Mouse (Mus musculus) heart, embryonic 14.5 days (tissue): ENCODE measurements around the gene Hecw2. TPM values are rescaled to one million over a fixed set of nuclear protein-coding genes. Genes with fewer than 3 reads are reported as not detected.

ENCODE experiments used
- ATAC-seq: fragments of 200-750 bp; cut with Nextera tagmentation; 2 replicates; pipeline ENCODE4 v1.8.0; 2017; ENCODE audit warnings: low read depth, moderate TSS enrichment; ENCODE audit not compliant: insufficient number of reproducible peaks, insufficient read depth, low FRiP score
- H3K27ac ChIP-seq, 2 experiments: fragments of 200-500 bp in 1 of 2; fragments of 300-500 bp in 1 of 2; sonication (generic) in 1 of 2; replicated peaks in 1 of 2; 2 replicates each; pipeline ENCODE4 v1.5.1; 2012 to 2014; ENCODE audit warnings: low read depth in 2 of 2, low read length in 2 of 2, control low read depth in 1 of 2, mild to moderate bottlenecking in 1 of 2, mixed read lengths in 1 of 2; ENCODE audit not compliant: control insufficient read depth in 1 of 2, insufficient read depth in 1 of 2
- H3K27me3 ChIP-seq: fragments of 300-500 bp; sonication (generic); 2 replicates; pipeline ENCODE4 v1.6.1; 2014; ENCODE audit warnings: mild to moderate bottlenecking, low read length, control low read depth; ENCODE audit not compliant: control insufficient read depth, insufficient read depth
- H3K36me3 ChIP-seq: fragments of 300-500 bp; sonication (generic); 2 replicates; pipeline ENCODE4 v1.6.1; 2014; ENCODE audit warnings: mild to moderate bottlenecking, control low read depth, low read length, mixed read lengths; ENCODE audit not compliant: control insufficient read depth, insufficient read depth
- H3K4me1 ChIP-seq, 2 experiments: fragments of 200-500 bp in 1 of 2; fragments of 300-500 bp in 1 of 2; sonication (generic) in 1 of 2; 2 replicates each; pipeline ENCODE4 v1.6.1; 2012 to 2014; ENCODE audit warnings: low read length in 2 of 2, control low read depth in 1 of 2, mixed read lengths in 1 of 2; ENCODE audit not compliant: control insufficient read depth in 2 of 2, insufficient read depth in 2 of 2
- H3K4me2 ChIP-seq: fragments of 300-500 bp; sonication (generic); 2 replicates; pipeline ENCODE4 v1.6.1; 2014; ENCODE audit warnings: mild to moderate bottlenecking, low read length
- H3K4me3 ChIP-seq, 2 experiments: fragments of 200-500 bp in 1 of 2; fragments of 300-500 bp in 1 of 2; sonication (generic) in 1 of 2; 2 replicates each; pipeline ENCODE4 v1.5.1; 2012 to 2014; ENCODE audit warnings: low read length in 2 of 2, mild to moderate bottlenecking in 2 of 2, control low read depth in 1 of 2, low read depth in 1 of 2, moderate library complexity in 1 of 2; ENCODE audit not compliant: control insufficient read depth in 1 of 2, insufficient read depth in 1 of 2
- H3K9ac ChIP-seq: fragments of 300-500 bp; sonication (generic); 2 replicates; pipeline ENCODE4 v1.6.1; 2014; ENCODE audit warnings: mild to moderate bottlenecking, low read length
- H3K9me3 ChIP-seq: fragments of 300-500 bp; sonication (generic); 2 replicates; pipeline ENCODE4 v1.6.1; 2016; ENCODE audit warnings: low read length, control low read depth; ENCODE audit not compliant: control insufficient read depth
- WGBS: fragments of 180-500 bp; shearing (Covaris S2); extraction: QIAGEN DNeasy Blood & Tissue Kit; methylation state at CpG from one replicate; pipeline ENCODE4 v1.1.7; 2014; 5-methylcytosine and 5-hydroxymethylcytosine counted together
- polyA plus RNA-seq: library from polyadenylated mRNA; unstranded; fragments of >200 nt; fragmentation: Nextera tagmentation; extraction: Ambion mirVana; gene quantifications from 2 replicates; pipeline ENCODE4 v1.2.1, GENCODE M21; 2014

The Hecw2 gene
- polyA plus RNA-seq, 1 experiment from 2014 or later, result 5.7 TPM

GRCm38 (mm10) chr1:54180663-54181062, 14.3 kb downstream of the Hecw2 start:
- Histone ChIP-seq H3K9ac (no peak overlapping the region), H3K27ac (peak overlapping the region in 1 of 2 experiments; percentile 71; a peak in 2 of 4 replicates), H3K4me2 (no peak overlapping the region), H3K9me3 (no peaks in the 10 kb centered on the region), H3K27me3 (no peaks in the 10 kb centered on the region), H3K4me1 (peaks cover 0 to 7% of the 10 kb centered on the region in 2 experiments; a peak in 2 of 4 replicates), H3K36me3 (no peaks in the 10 kb centered on the region), H3K4me3 (no peak overlapping the region)
- no peak for ATAC-seq
- 11% methylated on average over 1 of the region's 2 CpGs for WGBS

GRCm38 (mm10) chr1:54179179-54179578, 15.8 kb downstream of the Hecw2 start:
- Histone ChIP-seq H3K27me3 (no peaks in the 10 kb centered on the region), H3K4me1 (peaks cover 0 to 7% of the 10 kb centered on the region in 2 experiments; a peak in 2 of 4 replicates), H3K27ac (no peak overlapping the region), H3K9ac (no peak overlapping the region), H3K4me3 (no peak overlapping the region), H3K4me2 (no peak overlapping the region), H3K36me3 (no peaks in the 10 kb centered on the region), H3K9me3 (no peaks in the 10 kb centered on the region)
- ATAC-seq, result no peak
- WGBS, result 85% methylated on average over 7 of the region's 7 CpGs

- Histone ChIP-seq H3K9me3 (no peaks in the 10 kb centered on the region), H3K4me1 (peaks cover 0 to 7% of the 10 kb centered on the region in 2 experiments; a peak in 2 of 4 replicates), H3K4me3 (no peak overlapping the region), H3K27me3 (no peaks in the 10 kb centered on the region), H3K36me3 (no peaks in the 10 kb centered on the region), H3K9ac (no peak overlapping the region), H3K4me2 (no peak overlapping the region), H3K27ac (no peak overlapping the region)
- 64% methylated on average over 2 of the region's 2 CpGs for WGBS
- no peak for ATAC-seq
These were observed 18.4 kb downstream of the Hecw2 start for GRCm38 (mm10) chr1:54176592-54176991.

- H3K9me3 ChIP-seq, result no peaks in the 10 kb centered on the region
- H3K9ac ChIP-seq, result no peak overlapping the region
- WGBS, result 85% methylated on average over 3 of the region's 3 CpGs
- H3K27ac ChIP-seq, result no peak overlapping the region
- H3K27me3 ChIP-seq, result no peaks in the 10 kb centered on the region
- H3K4me2 ChIP-seq, result no peak overlapping the region
- H3K4me3 ChIP-seq, result no peak overlapping the region
- no peaks in the 10 kb centered on the region for H3K4me1 ChIP-seq
- H3K36me3 ChIP-seq, result no peaks in the 10 kb centered on the region
- no peak for ATAC-seq
These were observed 27.0 kb downstream of the Hecw2 start for GRCm38 (mm10) chr1:54168014-54168413.

- Histone ChIP-seq H3K9ac (no peak overlapping the region), H3K4me1 (no peaks in the 10 kb centered on the region), H3K9me3 (no peaks in the 10 kb centered on the region), H3K27ac (no peak overlapping the region), H3K4me3 (no peak overlapping the region), H3K27me3 (no peaks in the 10 kb centered on the region), H3K4me2 (no peak overlapping the region), H3K36me3 (no peaks in the 10 kb centered on the region)
- WGBS, result 25% methylated on average over 1 of the region's 1 CpGs
- no peak for ATAC-seq
These were observed 35.4 kb downstream of the Hecw2 start for GRCm38 (mm10) chr1:54159531-54159930.

GRCm38 (mm10) chr1:54153216-54153786, 41.7 kb downstream of the Hecw2 start:
- Histone ChIP-seq H3K27ac (no peak overlapping the region), H3K27me3 (no peaks in the 10 kb centered on the region), H3K9ac (no peak overlapping the region), H3K4me1 (no peaks in the 10 kb centered on the region), H3K4me2 (no peak overlapping the region), H3K9me3 (no peaks in the 10 kb centered on the region), H3K4me3 (no peak overlapping the region), H3K36me3 (no peaks in the 10 kb centered on the region)
- no peak for ATAC-seq
- 54% methylated on average over 6 of the region's 6 CpGs for WGBS

- 91% methylated on average over 5 of the region's 5 CpGs for WGBS
- ATAC-seq, result no peak
- H3K36me3 ChIP-seq, result no peaks in the 10 kb centered on the region
These were observed 49.9 kb downstream of the Hecw2 start for GRCm38 (mm10) chr1:54145106-54145505.

More at GRCm38 (mm10) chr1:54145106-54145505, 49.9 kb downstream of the Hecw2 start:
- no peaks in the 10 kb centered on the region for H3K27me3 ChIP-seq
- no peak overlapping the region for H3K27ac ChIP-seq
- no peak overlapping the region for H3K9ac ChIP-seq
- no peaks in the 10 kb centered on the region for H3K4me1 ChIP-seq
- no peak overlapping the region for H3K4me2 ChIP-seq
- H3K4me3 ChIP-seq, result no peak overlapping the region
- H3K9me3 ChIP-seq, result no peaks in the 10 kb centered on the region
